ENCODE assay signal across 31 mouse cellular contexts in genomic region chr19:43900690-43901089, GRCm38 (mm10).
"Had no signal": no experiment of that assay in that cellular context is flagged by ENCODE, and none has a peak within 500 bp of the region (broad histone marks: within the 10 kb centered on the region; RNA-seq: fewer than 3 reads in every experiment).

No protein-coding gene starts in this region.

- H3K4me1 ChIP-seq: heart, embryonic 12.5 days; heart, embryonic 15.5 days; hindbrain, embryonic 13.5 days; hindbrain, embryonic 15.5 days had no signal

- H3K9me3 ChIP-seq: heart, embryonic 10.5 days; heart, embryonic 13.5 days; heart, embryonic 15.5 days; hindbrain, embryonic 10.5 days; hindbrain, embryonic 12.5 days; hindbrain, embryonic 13.5 days; hindbrain, embryonic 15.5 days; kidney, embryonic 15.5 days had no signal

- H3K27ac ChIP-seq: heart, embryonic 10.5 days; heart, embryonic 13.5 days; heart, embryonic 15.5 days; hindbrain, embryonic 10.5 days; hindbrain, embryonic 12.5 days; hindbrain, embryonic 13.5 days; hindbrain, embryonic 14.5 days; hindbrain, embryonic 15.5 days; hindbrain, postnatal 0 days; kidney, embryonic 15.5 days; kidney, postnatal 0 days; layer of hippocampus, adult 2 months; left cerebral cortex, adult 2 months had no signal

- H3K4me2 ChIP-seq: heart, embryonic 11.5 days; heart, embryonic 12.5 days; heart, embryonic 13.5 days; heart, embryonic 15.5 days; hindbrain, embryonic 12.5 days; hindbrain, embryonic 13.5 days; hindbrain, embryonic 14.5 days; hindbrain, embryonic 15.5 days; kidney, embryonic 15.5 days had no signal

- H3K9ac ChIP-seq: heart, embryonic 12.5 days; heart, embryonic 13.5 days; heart, embryonic 15.5 days; hindbrain, embryonic 12.5 days; hindbrain, embryonic 13.5 days; hindbrain, embryonic 14.5 days; hindbrain, embryonic 15.5 days; kidney, embryonic 15.5 days had no signal

- H3K4me3 ChIP-seq: heart, embryonic 10.5 days; heart, embryonic 12.5 days; heart, embryonic 13.5 days; heart, embryonic 15.5 days; hindbrain, embryonic 10.5 days; hindbrain, embryonic 12.5 days; hindbrain, embryonic 13.5 days; hindbrain, embryonic 15.5 days; kidney, embryonic 15.5 days; layer of hippocampus, adult 2 months; left cerebral cortex, adult 2 months had no signal

- H3K27me3 ChIP-seq: heart, embryonic 12.5 days; heart, embryonic 13.5 days; heart, embryonic 15.5 days; hindbrain, embryonic 12.5 days; hindbrain, embryonic 13.5 days; hindbrain, embryonic 15.5 days; kidney, embryonic 15.5 days had no signal

- DNase-seq: heart, postnatal 10 days; heart, postnatal 36 days; heart, postnatal 4 days; kidney, adult 11 months; kidney, adult 18-20 months; kidney, adult 2 months; kidney, adult 8-10 months; kidney, adult 9 months; kidney, postnatal 10 days; kidney, postnatal 14 days; kidney, postnatal 36 days; kidney, postnatal 4 days; layer of hippocampus, adult 9-11 months; layer of hippocampus, postnatal 36 days had no signal

- ATAC-seq: hindbrain, embryonic 16.5 days; hindbrain, postnatal 0 days; inflammation-experienced regulatory T-cells, adult 6 months had no signal
